Mouse (Mus musculus) lung, adult 2 months (tissue): ENCODE results near the gene Ptbp3. TPM values are rescaled to one million over a fixed set of nuclear protein-coding genes. Genes with fewer than 3 reads are reported as not detected.

Experiments
- DNase-seq: peaks from one replicate; pipeline ENCODE4 v3.0.0; 2022
- H3K4me1 ChIP-seq: fragments of 200-500 bp; 2 replicates; pipeline ENCODE4 v1.6.1; 2011; ENCODE audit warnings: low read length; ENCODE audit not compliant: control insufficient read depth, insufficient read depth
- H3K4me3 ChIP-seq: fragments of 200-500 bp; replicated peaks from 2 replicates; pipeline ENCODE3; 2011; ENCODE audit warnings: low read depth, mild to moderate bottlenecking, control low read depth, low read length; ENCODE audit errors: extremely low read depth
- CTCF ChIP-seq: fragments of 200-500 bp; IDR thresholded peaks from 2 replicates; pipeline ENCODE4 v1.5.1; 2011; ENCODE audit warnings: mild to moderate bottlenecking, low read length, control low read depth; ENCODE audit not compliant: insufficient read depth
- POLR2A ChIP-seq: fragments of 200-500 bp; IDR thresholded peaks from 2 replicates; pipeline ENCODE4 v1.6.1; 2011; ENCODE audit warnings: low read depth, mild to moderate bottlenecking, control low read depth, low read length, borderline replicate concordance; ENCODE audit errors: extremely low read depth
- WGBS: fragments of 180-500 bp; shearing (Covaris S2); methylation state at CpG from one replicate; pipeline ENCODE4 v1.1.7; 2018; 5-methylcytosine and 5-hydroxymethylcytosine counted together
- polyA plus RNA-seq: library from polyadenylated mRNA; depleted of rRNA; stranded (reverse); fragments of >200 nt; gene quantifications from 2 replicates; pipeline ENCODE4 v1.2.3, GENCODE M21; 2012

Gene Ptbp3
- polyA plus RNA-seq, 1 experiment, result 40.5 TPM

DNA sequence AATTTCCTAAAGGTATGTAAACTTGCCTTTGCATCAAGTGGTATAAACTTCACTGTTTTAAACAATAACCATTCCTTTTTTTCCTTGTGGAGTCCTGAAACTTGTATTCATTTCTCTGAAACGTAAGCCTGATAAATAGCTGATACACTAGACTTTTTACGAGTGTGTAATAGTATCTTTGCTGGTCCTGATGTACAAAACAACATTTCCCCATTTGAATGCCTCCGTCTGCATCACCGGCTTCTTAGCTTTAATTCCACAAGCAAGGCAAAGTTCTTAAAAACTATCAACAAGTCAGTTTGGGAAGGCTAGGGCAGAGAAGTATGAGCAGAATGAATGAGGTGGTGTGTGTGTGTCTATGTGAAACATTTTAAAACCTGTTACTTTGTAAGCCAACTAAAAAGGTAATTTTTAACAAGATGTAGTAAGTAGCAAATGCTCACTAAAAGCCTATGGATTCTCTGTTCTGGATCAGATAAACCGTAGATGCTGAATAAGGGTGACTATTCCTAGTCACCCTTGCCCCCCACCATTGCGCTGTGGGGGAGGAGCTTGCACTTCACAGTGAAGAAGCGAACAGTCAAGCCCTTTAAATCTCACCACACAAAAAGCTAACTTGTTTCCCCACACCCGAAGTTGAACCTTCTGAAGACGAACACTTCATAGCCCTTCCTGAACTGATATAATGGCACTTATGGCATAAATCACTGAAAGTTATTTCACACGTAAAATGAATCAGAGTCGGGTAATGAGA, 1.9 kb downstream of the Ptbp3 start:
- TF ChIP-seq CTCF (no peak), POLR2A (no peak)
- no peak for DNase-seq
- Histone ChIP-seq H3K4me1 (peaks cover 8% of the 10 kb centered on the region; the same call in 1 of the 2 replicates), H3K4me3 (peak overlapping the region; percentile 32)
- 9% methylated on average over 11 of the region's 11 CpGs for WGBS

DNA sequence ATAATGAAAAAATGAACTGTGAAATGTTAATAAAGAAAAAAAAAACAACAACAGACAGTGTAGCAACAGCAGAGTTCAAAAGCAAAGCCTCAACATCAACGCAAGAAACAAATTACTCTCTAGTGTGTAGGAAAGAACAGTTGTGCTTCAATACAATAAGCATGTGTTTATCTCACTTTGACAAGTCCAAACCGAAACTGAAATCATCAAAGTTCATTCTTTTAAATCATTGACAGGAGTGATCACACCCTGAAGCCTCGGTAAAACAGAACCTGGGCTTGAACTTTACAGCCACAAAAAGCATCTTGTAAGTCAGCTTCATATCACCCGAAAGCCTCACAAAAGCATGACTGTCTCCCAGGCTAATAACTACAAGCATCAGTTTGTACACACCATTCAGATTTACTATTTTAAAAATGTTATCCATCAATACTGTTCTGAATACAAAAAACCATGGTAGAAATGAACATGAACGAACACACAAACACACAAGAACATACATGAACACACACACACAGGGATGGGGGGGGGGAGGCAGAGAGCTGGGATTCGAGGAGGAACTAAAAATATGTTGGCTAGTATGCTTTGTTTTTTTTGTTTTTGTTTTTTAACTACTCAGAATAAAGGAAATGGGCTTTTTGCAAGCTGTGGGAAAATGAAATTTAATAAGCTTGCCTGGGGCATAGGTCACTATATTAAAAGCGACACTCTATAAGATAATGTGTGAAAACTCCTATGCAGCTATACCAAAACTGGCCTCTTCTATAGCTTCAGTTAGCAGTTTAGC, 2.7 kb downstream of the Ptbp3 start:
- no peak for TF ChIP-seq POLR2A
- no peak for TF ChIP-seq CTCF
- Histone ChIP-seq H3K4me1 (peaks cover 10% of the 10 kb centered on the region; the same call in 1 of the 2 replicates), H3K4me3 (peak overlapping the region; percentile 49)
- no peak for DNase-seq
- WGBS, result 20% methylated on average over 7 of the region's 7 CpGs

DNA sequence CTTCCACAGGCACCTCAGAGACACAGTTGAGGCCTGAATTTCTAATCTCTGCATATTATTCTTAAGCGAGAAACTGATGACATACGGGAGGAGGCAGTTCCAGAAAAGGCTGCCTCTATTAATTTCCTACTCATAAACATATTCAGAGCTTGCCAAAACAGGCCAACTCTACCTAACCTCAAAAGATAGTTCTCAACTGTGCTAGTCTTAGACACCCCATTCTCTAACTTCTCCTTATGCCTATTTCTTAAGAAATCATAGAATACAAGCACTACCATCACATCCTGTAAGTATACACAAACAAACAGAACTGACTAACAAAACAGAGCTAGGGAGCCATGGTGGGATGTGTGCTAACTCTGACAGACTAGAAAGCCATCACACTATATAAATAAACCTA, 4.5 kb downstream of the Ptbp3 start:
- 12% methylated on average over 2 of the region's 2 CpGs for WGBS
- H3K4me1 ChIP-seq, result peaks cover 10% of the 10 kb centered on the region
- TF ChIP-seq POLR2A (no peak), CTCF (no peak)
- no peak overlapping the region for H3K4me3 ChIP-seq
- no peak for DNase-seq

DNA sequence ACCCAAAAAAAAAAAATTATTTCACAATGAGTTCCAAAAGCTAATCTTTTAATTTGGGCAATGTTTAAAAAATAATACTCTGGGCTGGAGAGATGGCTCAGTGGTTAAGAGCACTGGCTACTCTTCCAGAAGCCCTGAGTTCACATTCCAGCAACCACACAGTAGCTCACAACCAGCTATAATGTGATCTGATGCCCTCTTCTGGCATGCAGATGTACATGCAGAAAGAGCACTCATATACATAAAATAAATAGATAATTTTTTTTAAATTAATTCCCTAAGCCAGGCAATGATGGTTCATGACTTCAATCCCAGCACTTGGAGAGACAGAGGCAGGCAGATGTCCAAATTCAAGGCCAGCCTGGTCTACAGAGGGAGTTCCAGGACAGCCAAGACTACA, 6.2 kb downstream of the Ptbp3 start:
- Histone ChIP-seq H3K4me1 (peaks cover 13% of the 10 kb centered on the region), H3K4me3 (no peak overlapping the region)
- no peak for DNase-seq
- no peak for TF ChIP-seq CTCF
- TF ChIP-seq POLR2A, result no peak

DNA sequence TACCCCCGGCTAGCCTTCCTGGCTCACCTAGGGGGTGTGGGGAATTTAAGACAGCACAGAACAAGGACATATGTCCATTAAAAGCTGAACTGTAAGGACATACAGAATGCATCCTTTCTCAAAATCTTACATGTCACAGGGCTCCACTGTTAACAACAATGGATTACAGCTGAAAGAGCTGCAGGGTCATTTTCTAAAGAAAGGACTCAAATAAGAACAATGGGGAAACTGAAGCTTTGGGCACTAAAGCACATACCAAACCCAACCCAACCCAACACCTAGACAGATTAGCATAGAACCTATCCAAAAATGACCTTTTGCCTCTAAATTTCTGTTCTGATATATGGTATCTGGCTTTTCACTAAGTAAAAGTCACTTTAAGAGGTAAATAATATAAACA, 12.9 kb downstream of the Ptbp3 start:
- WGBS, result 77% methylated on average over 1 of the region's 1 CpGs

DNA sequence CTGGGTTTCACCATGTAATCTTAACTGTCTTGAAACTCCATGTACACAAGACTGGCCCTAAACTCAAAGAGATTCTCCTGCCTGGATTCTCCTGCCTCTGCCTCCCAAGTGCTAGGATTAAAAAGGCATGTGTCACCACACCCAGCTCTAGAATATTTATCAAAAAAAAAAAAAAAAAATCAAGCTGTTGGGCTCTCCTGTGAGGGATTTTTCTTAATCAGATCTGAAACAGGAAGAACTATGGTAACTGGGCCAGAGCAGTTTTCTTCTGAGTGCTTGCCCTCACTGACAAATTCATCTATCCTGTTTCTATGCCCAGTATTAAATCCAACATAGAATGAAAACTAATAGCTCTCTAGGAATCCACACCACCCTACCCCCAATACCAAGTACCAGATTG, 13.5 kb downstream of the Ptbp3 start:
- Histone ChIP-seq H3K4me1 (peaks cover 3% of the 10 kb centered on the region), H3K4me3 (no peak overlapping the region)
- TF ChIP-seq POLR2A (no peak), CTCF (no peak)
- DNase-seq, result no peak

More for the DNA sequence above, 12.9 kb downstream of the Ptbp3 start:
- TF ChIP-seq CTCF (no peak), POLR2A (no peak)
- peaks cover 3% of the 10 kb centered on the region for H3K4me1 ChIP-seq
- no peak overlapping the region for H3K4me3 ChIP-seq
- no peak for DNase-seq

DNA sequence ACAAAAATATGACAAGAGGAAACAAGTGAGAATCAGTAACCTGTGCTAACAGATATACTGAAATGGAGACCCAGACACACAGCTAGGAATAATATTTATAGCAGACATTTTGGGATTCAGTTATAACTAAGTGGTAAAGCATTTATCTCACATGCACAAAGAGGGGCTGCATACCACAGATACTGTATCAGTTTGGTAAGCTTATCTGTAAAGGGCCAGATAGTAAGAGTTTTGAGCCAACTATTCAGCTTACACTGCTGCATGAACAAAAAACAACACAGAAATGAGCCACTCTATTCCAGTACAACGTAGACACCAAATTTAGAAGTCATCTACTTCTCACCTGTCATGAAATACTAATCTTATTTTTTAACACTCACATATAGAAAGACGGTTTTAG, 15.9 kb downstream of the Ptbp3 start:
- no peak overlapping the region for H3K4me3 ChIP-seq
- TF ChIP-seq POLR2A (no peak), CTCF (no peak)
- H3K4me1 ChIP-seq, result peaks cover 5% of the 10 kb centered on the region
- no peak for DNase-seq
- WGBS, result 48% methylated on average over 2 of the region's 2 CpGs

DNA sequence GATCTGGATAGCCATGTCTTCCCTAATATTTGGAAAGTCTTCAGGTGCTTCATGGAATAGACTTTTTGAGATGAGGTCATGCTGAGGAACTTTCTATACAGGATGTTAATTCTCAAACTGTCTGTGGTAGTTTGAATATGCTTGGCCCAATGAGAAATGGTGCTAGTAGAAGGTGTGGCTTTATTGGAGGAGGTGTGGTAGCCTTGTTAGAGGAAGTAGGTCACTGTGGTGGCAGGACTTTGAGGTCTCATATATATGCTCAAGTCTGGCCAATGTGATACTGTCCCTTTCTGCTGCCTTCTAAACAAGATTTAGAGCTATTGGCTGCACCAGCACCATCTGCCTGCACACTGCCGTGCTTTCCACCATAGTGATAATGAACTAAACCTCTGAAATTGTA, 18.0 kb downstream of the Ptbp3 start:
- peaks cover 9% of the 10 kb centered on the region for H3K4me1 ChIP-seq
- WGBS, result 74% methylated on average over 1 of the region's 1 CpGs
- no peak for DNase-seq
- TF ChIP-seq CTCF, result no peak
- TF ChIP-seq POLR2A, result no peak
- no peak overlapping the region for H3K4me3 ChIP-seq

DNA sequence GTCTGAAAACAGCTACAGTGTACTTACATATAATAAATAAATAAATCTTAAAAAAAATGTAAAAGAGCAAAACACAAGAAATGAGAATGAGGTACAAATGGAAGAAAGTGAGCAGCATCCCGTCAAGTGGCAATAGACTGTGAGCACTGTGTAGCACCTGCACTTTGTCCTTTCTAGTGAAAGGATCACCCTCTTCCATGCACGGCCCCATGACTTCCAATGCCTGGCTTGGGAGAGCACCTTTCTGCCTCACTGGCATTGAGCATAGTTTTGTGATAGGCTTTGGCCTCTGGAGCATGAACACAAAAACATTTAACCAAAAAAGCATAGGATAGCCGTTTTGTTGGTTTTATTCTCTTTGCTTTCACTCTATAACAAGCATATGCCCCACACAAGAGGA, 21.7 kb downstream of the Ptbp3 start:
- 84% methylated on average over 3 of the region's 3 CpGs for WGBS
- DNase-seq, result no peak
- no peak for TF ChIP-seq CTCF
- TF ChIP-seq POLR2A, result no peak
- H3K4me1 ChIP-seq, result peaks cover 10% of the 10 kb centered on the region
- no peak overlapping the region for H3K4me3 ChIP-seq

DNA sequence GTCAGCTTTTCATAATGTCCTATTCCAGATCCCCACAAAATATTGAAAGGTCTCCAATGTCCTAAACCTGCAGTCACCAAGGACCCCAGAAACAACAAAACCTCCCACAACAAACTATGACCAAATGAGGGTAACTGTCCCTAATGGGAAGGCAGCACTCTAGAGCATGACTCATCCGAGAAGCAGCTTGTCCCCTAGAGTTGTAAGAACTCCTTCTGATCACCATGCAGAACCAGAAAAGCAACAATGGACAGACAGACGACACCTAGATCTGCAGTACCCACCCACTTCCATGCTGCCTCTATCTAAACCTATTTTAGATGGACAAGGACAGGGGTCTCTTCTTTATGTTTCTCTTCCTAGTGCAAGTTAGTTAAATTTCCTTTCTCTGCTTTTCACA, 22.4 kb downstream of the Ptbp3 start:
- Histone ChIP-seq H3K4me1 (peaks cover 10% of the 10 kb centered on the region), H3K4me3 (no peak overlapping the region)
- DNase-seq, result no peak
- 31% methylated on average over 2 of the region's 2 CpGs for WGBS
- no peak for TF ChIP-seq POLR2A
- TF ChIP-seq CTCF, result no peak
